Mouse (Mus musculus) liver, embryonic 11.5 days (tissue): ENCODE data around the gene Olfr836. TPM values are rescaled to one million over a fixed set of nuclear protein-coding genes. Genes with fewer than 3 reads are reported as not detected.
"Not testable (repeated sequence)": the region's sequence is repeated elsewhere in the genome, so short reads cannot be mapped to it uniquely, and the experiment has no call there.

Source experiments
- ATAC-seq: fragments of 200-750 bp; cut with Nextera tagmentation; replicated peaks from 2 replicates; pipeline ENCODE4 v1.8.0; 2017; ENCODE audit warnings: moderate number of reproducible peaks, mild to moderate bottlenecking, moderate TSS enrichment, moderate library complexity; ENCODE audit not compliant: low FRiP score
- DNase-seq: peaks from one replicate; pipeline ENCODE4 v3.0.0-alpha.2; 2017; ENCODE audit warnings: low spot score
- H3K27ac ChIP-seq: fragments of 300-500 bp; sonication (generic); 2 replicates; pipeline ENCODE4 v1.5.1; 2014; ENCODE audit warnings: mild to moderate bottlenecking, low read depth, low read length, control low read depth
- H3K27me3 ChIP-seq: fragments of 300-500 bp; sonication (generic); replicated peaks from 2 replicates; pipeline ENCODE4 v1.6.1; 2014; ENCODE audit warnings: low read length, mixed read lengths; ENCODE audit not compliant: control insufficient read depth, insufficient read depth
- H3K36me3 ChIP-seq: fragments of 300-500 bp; sonication (generic); 2 replicates; pipeline ENCODE4 v1.6.1; 2014; ENCODE audit warnings: mild to moderate bottlenecking, low read length, moderate library complexity, mixed read lengths; ENCODE audit not compliant: control insufficient read depth, insufficient read depth
- H3K4me1 ChIP-seq: fragments of 300-500 bp; sonication (generic); replicated peaks from 2 replicates; pipeline ENCODE4 v1.6.1; 2014; ENCODE audit warnings: low read length, mixed read lengths; ENCODE audit not compliant: control insufficient read depth, insufficient read depth
- H3K4me2 ChIP-seq: fragments of 300-500 bp; sonication (generic); 2 replicates; pipeline ENCODE4 v1.6.1; 2014; ENCODE audit warnings: mild to moderate bottlenecking, control low read depth, moderate library complexity
- H3K4me3 ChIP-seq: fragments of 300-500 bp; sonication (generic); 2 replicates; pipeline ENCODE4 v1.5.1; 2014; ENCODE audit warnings: low read depth, low read length, control low read depth
- H3K9ac ChIP-seq: fragments of 300-500 bp; sonication (generic); 2 replicates; pipeline ENCODE4 v1.6.1; 2014; ENCODE audit warnings: low read depth, low read length, control low read depth
- H3K9me3 ChIP-seq: fragments of 300-500 bp; sonication (generic); 2 replicates; pipeline ENCODE4 v1.6.1; 2016; ENCODE audit warnings: low read length, inconsistent platforms, mixed read lengths; ENCODE audit not compliant: control insufficient read depth
- WGBS: fragments of 180-500 bp; shearing (Covaris S2); extraction: QIAGEN DNeasy Blood & Tissue Kit; methylation state at CpG from one replicate; pipeline ENCODE4 v1.1.7; 2014; 5-methylcytosine and 5-hydroxymethylcytosine counted together
- polyA plus RNA-seq: library from polyadenylated mRNA; unstranded; fragments of >200 nt; fragmentation: Nextera tagmentation; extraction: Ambion mirVana; gene quantifications from 2 replicates; pipeline ENCODE4 v1.2.1, GENCODE M21; 2014

The Olfr836 gene
- polyA plus RNA-seq, result not detected in 2 replicates

DNA sequence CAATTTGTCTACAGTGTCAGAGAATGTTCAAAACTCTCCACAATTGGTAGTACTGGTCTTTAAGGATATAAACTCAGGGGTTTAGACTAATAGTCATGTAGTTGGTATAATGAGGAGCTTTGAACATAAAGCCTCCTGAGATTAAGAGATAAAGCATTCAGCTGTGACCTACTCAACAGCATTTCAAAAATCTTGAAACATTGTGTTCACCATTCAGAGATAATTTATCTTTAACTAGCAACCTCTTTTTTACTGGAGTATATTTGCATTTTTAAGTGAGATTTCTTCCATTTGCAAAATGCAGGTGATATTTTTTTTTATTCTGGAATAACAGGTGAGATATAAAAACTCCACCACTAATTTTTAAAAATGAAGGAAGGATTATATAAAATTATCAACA, at the start of gene Olfr836:
Gene Olfr836 (plus strand): TSS at position 301 of the 400 bp plus-strand sequence.
- ATAC-seq, result no peak

DNA sequence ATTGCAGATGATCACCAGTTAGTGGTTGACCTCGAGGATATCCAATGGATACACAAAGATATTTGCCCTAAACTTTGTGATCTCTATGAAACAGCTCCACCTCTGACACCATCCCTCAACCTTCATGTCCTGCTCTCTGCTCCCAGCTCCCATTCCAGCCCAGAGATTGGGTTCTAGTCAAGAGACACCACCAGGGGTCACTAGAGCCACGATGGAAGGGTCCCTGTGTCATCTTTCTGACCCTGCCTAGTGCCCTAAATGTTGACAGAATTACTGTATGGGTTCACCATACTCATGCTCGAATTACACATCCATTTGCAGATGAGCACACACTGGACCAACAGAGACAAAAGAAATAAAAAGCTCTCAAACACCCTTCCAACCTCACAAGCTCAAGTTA, 35.2 kb upstream of the Olfr836 start:
- H3K9me3 ChIP-seq, result no peaks in the 10 kb centered on the region; the same call in 1 of the 2 replicates
- WGBS, result 33% methylated on average over 3 of the region's 3 CpGs
- H3K9ac ChIP-seq, result no peak overlapping the region
- no peak overlapping the region for H3K4me2 ChIP-seq
- no peak overlapping the region for H3K27ac ChIP-seq
- no peaks in the 10 kb centered on the region for H3K36me3 ChIP-seq
- no peaks in the 10 kb centered on the region for H3K27me3 ChIP-seq
- H3K4me3 ChIP-seq, result no peak overlapping the region
- no peaks in the 10 kb centered on the region for H3K4me1 ChIP-seq
- DNase-seq (no peak), ATAC-seq (no peak)

More for the DNA sequence above, at the start of gene Olfr836:
- no peak within 1 kb of the TSS for H3K4me2 ChIP-seq
- no peak within 1 kb of the TSS for H3K9ac ChIP-seq
- DNase-seq, result no peak
- H3K9me3 ChIP-seq, result no peaks in the 10 kb centered on the region
- H3K4me3 ChIP-seq, result no peak within 1 kb of the TSS
- H3K27ac ChIP-seq, result no peak within 1 kb of the TSS
- H3K4me1 ChIP-seq, result no peaks in the 10 kb centered on the region
- H3K27me3 ChIP-seq, result no peaks in the 10 kb centered on the region
- no peaks in the 10 kb centered on the region for H3K36me3 ChIP-seq

DNA sequence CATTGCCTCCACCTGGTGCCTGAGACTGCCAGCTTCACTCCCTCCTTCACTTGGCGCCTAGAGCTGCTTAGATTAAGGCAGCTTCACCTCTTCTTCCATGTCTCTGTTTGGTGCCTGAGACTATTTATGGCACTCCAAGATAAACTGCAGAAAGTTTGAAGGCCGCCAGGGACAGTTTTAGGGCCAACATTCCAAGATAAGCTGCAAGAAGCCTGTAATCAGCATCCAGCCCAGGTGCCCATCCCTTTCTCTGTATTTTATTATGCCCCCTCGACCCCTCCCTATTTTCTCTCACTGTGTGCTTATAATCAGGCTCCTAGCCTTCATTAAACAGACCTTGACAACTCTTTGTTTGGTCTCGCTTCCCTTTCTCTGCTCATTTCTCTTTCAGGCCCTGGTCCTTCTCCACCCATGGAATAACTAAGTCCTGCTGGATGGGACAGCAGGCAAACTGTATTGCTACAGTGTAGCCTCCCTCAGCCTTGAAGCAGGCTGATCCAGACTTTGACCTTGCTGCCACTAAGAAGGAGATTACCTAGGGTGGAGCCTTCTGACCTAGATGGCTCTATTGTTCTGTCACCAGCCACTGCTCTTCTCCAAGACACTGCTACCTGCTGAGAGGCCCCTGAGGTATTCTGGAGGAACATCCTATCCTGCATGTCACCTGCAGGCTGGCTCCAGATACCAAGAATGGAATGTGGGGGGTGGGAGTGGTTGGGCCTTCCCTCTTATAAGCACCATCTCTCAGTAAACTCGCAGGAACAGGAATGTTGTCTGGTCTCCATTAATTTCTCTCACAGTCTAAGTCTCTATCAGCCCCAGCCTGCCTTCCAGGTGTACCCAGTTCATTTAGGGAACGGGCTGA, 27.1 kb upstream of the Olfr836 start:
- H3K4me1 ChIP-seq, H3K4me2 ChIP-seq, H3K27ac ChIP-seq, H3K9ac ChIP-seq, H3K4me3 ChIP-seq, H3K9me3 ChIP-seq, H3K36me3 ChIP-seq, ATAC-seq, H3K27me3 ChIP-seq, DNase-seq: not testable (repeated sequence)
- WGBS, result 47% methylated on average over 6 of the region's 6 CpGs

DNA sequence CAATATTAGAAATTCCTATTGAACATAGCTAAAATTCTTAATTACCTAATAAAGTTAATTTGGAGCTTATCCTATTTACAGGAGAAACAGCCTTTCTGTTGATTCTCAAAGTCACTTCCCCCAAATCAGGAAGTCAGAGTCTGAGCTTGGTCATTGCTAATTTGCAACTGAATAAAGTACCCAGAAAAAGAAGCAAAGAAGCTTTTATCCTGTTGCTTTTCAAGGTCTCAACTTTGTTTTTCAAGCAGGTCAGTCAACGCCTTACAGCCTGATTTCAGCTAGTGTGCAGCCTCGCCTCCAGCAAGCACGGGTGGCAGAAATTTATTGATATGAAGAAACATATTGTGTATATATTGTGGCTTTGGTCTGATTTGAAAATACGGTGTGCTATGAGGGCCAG, 22.9 kb upstream of the Olfr836 start:
- Histone ChIP-seq H3K4me1 (no peaks in the 10 kb centered on the region), H3K36me3 (no peaks in the 10 kb centered on the region), H3K4me3 (no peak overlapping the region), H3K27ac (no peak overlapping the region), H3K27me3 (no peaks in the 10 kb centered on the region), H3K9ac (no peak overlapping the region), H3K4me2 (no peak overlapping the region), H3K9me3 (no peaks in the 10 kb centered on the region)
- 81% methylated on average over 4 of the region's 4 CpGs for WGBS
- DNase-seq, result no peak
- no peak for ATAC-seq

DNA sequence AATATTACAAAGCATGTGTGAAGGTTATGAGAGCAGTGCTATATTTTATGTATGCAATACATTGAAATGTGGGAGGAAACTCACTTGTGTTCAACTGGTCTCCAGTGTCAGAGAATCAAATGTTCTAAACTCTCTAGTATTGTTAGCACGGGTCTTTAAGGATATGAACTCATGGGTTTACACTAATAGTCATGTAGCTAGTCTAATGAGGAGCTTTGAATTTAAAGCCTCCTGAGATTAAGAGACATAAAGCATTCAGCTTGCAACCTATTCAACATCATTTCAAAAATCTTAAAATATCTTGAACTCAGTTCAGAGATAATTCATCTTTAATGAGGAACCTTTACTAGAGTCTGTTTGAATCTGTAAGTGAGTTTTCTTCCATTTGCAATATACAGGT, 15.8 kb downstream of the Olfr836 start, which contains the start of gene Olfr837:
Gene Olfr837 (plus strand): TSS at position 301 of the 400 bp plus-strand sequence.
- no peaks in the 10 kb centered on the region for H3K36me3 ChIP-seq
- no peak within 1 kb of the TSS for H3K4me3 ChIP-seq
- DNase-seq (no peak), ATAC-seq (no peak)
- WGBS, result 60% methylated on average over 1 of the region's 1 CpGs
- H3K9ac ChIP-seq, result no peak within 1 kb of the TSS
- H3K9me3 ChIP-seq, result no peaks in the 10 kb centered on the region
- H3K27me3 ChIP-seq, result no peaks in the 10 kb centered on the region
- H3K27ac ChIP-seq, result no peak within 1 kb of the TSS
- H3K4me2 ChIP-seq, result no peak within 1 kb of the TSS
- H3K4me1 ChIP-seq, result no peaks in the 10 kb centered on the region

Other genes with a start within 250 kb of the Olfr836 start
- not detected in 2 replicates for gene Olfr830, start 245.7 kb upstream of the Olfr836 start, polyA plus RNA-seq
- not detected in 2 replicates for gene Olfr832, start 183.3 kb upstream of the Olfr836 start, polyA plus RNA-seq
- not detected in 2 replicates for gene Olfr834, start 132.4 kb upstream of the Olfr836 start, polyA plus RNA-seq
- gene Olfr835, start 87.6 kb upstream of the Olfr836 start, polyA plus RNA-seq, result not detected in 2 replicates
- gene Olfr837, start 15.9 kb downstream of the Olfr836 start, polyA plus RNA-seq, result not detected in 2 replicates
- 0.01 TPM in 1 of 2 replicates, not detected in the other for gene Olfr839-ps1, start 56.9 kb downstream of the Olfr836 start, polyA plus RNA-seq
- gene Olfr843, start 131.6 kb downstream of the Olfr836 start, polyA plus RNA-seq, result not detected in 2 replicates
- not detected in 2 replicates for gene Olfr844, start 196.0 kb downstream of the Olfr836 start, polyA plus RNA-seq
- not detected in 2 replicates for gene Olfr845, start 216.1 kb downstream of the Olfr836 start, polyA plus RNA-seq
- gene Olfr846, start 243.6 kb downstream of the Olfr836 start, polyA plus RNA-seq, result not detected in 2 replicates